17 mouse cellular contexts compared by ENCODE assay signal in the genomic region with DNA sequence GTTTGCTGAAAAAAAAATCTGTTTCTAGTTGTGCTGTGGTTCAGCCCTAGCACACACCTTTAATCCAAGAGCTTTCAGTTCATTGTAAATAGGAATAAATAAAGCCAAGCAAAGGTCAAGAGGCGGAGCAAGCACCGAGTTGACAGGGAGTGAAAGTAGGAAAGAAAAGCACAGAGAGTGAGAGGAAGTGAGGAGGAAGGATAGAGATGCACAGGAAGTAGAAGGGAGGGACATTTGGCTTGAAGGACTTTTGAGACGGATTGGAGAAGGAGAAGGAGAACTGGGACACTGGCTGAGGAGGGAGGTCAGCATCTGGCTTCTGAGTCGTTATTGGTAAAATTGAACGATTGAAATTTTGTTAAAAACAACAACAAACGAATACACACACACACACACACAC.
"Had no signal": no experiment of that assay in that cellular context is flagged by ENCODE, and none has a peak within 500 bp of the region (broad histone marks: within the 10 kb centered on the region; RNA-seq: fewer than 3 reads in every experiment).

No protein-coding gene starts in this region.

- H3K9me3 ChIP-seq: midbrain, embryonic 10.5 days; midbrain, embryonic 12.5 days; neural tube, embryonic 13.5 days; neural tube, embryonic 15.5 days had no signal

- H3K36me3 ChIP-seq: midbrain, embryonic 10.5 days; midbrain, embryonic 12.5 days; neural tube, embryonic 13.5 days; neural tube, embryonic 15.5 days had no signal

- H3K4me2 ChIP-seq: lung, embryonic 14.5 days; midbrain, embryonic 12.5 days; neural tube, embryonic 13.5 days; neural tube, embryonic 15.5 days had no signal

- H3K4me3 ChIP-seq: midbrain, embryonic 10.5 days; midbrain, embryonic 12.5 days; myocyte; neural tube, embryonic 13.5 days; neural tube, embryonic 15.5 days had no signal

- H3K27ac ChIP-seq: midbrain, embryonic 10.5 days; midbrain, embryonic 12.5 days; neural tube, embryonic 13.5 days; neural tube, embryonic 15.5 days had no signal

- DNase-seq: lung, embryonic 14.5 days; lung, postnatal 10 days; lung, postnatal 4 days; midbrain, embryonic 14.5 days; retina, postnatal 1 day; right cerebral cortex, adult 18-20 months; right cerebral cortex, postnatal 25 days; right cerebral cortex, postnatal 4 days; spleen, adult 18-20 months; thymus, adult 18-20 months; thymus, postnatal 14 days; thymus, postnatal 36 days had no signal

- H3K27me3 ChIP-seq: neural tube, embryonic 13.5 days; neural tube, embryonic 15.5 days had no signal

- H3K9ac ChIP-seq: lung, embryonic 14.5 days; midbrain, embryonic 12.5 days; neural tube, embryonic 13.5 days; neural tube, embryonic 15.5 days had no signal

- H3K4me1 ChIP-seq: midbrain, embryonic 10.5 days had no signal
